Mouse (Mus musculus): ENCODE data around the gene Spint1. TPM values are rescaled to one million over a fixed set of nuclear protein-coding genes. Genes with fewer than 3 reads are reported as not detected.

The Spint1 gene
- total RNA-seq, 1 experiment from 2014 or later: 4.7 TPM

- DNase-seq: no peak
Measured at GRCm38 (mm10) chr2:119293776-119294390, 56.7 kb downstream of the Spint1 start.

DNA sequence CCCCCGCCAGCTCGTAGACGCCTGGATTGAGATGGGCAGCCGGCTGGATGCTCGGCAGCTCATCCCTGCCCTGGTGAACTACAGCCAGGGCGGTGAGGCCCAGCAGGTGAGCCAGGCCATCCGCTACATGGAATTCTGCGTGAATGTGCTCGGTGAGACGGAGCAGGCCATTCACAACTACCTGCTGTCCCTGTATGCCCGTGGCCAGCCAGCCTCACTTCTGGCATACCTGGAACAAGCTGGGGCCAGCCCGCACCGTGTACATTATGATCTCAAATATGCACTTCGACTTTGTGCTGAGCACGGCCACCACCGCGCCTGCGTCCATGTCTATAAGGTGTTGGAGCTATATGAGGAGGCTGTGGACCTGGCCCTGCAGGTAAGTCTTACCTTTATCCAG, 57.2 kb downstream of the Spint1 start:
- DNase-seq: no peak

- no peak for DNase-seq
Measured at GRCm38 (mm10) chr2:119296756-119297155, 59.6 kb downstream of the Spint1 start.

DNA sequence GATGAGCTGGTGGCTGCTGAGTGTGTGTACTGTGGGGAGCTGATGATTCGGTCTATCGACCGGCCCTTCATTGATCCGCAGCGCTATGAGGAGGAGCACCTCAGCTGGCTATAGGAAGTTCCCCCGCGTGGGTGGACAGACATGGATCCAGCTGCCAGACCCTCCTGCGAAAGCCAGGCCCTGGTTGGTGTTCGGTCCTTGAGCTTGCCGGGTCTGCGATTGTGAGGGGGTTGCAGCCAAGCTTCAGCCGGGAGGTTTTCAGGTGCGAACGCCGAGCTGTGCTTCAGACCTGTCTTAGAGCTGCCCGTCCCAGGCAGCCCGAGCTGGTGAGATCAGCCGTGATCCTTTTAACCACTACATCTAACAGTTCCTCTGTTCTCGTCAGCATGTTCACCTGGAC, 60.3 kb downstream of the Spint1 start:
- no peak for DNase-seq

GRCm38 (mm10) chr2:119298330-119298729, 61.2 kb downstream of the Spint1 start:
- DNase-seq: peak; percentile 81

- no peak for DNase-seq
Measured at GRCm38 (mm10) chr2:119298839-119299238, 61.7 kb downstream of the Spint1 start.

Other genes with a start within 250 kb of the Spint1 start
- 14.8 and 16.9 TPM in 2 replicates for gene Ccdc32, start 208.0 kb upstream of the Spint1 start, total RNA-seq (2021)
- 4.6 and 5.7 TPM in 2 replicates for gene Rpusd2, start 202.6 kb upstream of the Spint1 start, total RNA-seq (2021)
- gene Knl1, start 190.2 kb upstream of the Spint1 start, total RNA-seq (2021): 8.1 and 8.3 TPM in 2 replicates
- gene Rad51, start 124.6 kb upstream of the Spint1 start, total RNA-seq (2021): 7.8 and 8.7 TPM in 2 replicates
- 71.5 and 85.1 TPM in 2 replicates for gene Rmdn3, start 80.3 kb upstream of the Spint1 start, total RNA-seq (2021)
- 6.7 and 35.4 TPM in 2 replicates for gene Gchfr, start 69.6 kb upstream of the Spint1 start, total RNA-seq (2021)
- 0.23 and 0.26 TPM in 2 replicates for gene Gm14137, start 62.9 kb upstream of the Spint1 start, total RNA-seq (2021)
- 24.9 and 33.6 TPM in 2 replicates for gene Zfyve19, start 28.7 kb upstream of the Spint1 start, total RNA-seq (2021)
- 12.7 and 17.9 TPM in 2 replicates for gene Dnajc17, start 28.6 kb upstream of the Spint1 start, total RNA-seq (2021)
- not detected in 2 replicates for gene Ppp1r14d, start 7.5 kb upstream of the Spint1 start, total RNA-seq (2021)
- 0.41 TPM in 1 of 2 replicates, not detected in the other for gene Rhov, start 33.9 kb downstream of the Spint1 start, total RNA-seq (2021)
- gene Vps18, start 51.4 kb downstream of the Spint1 start, total RNA-seq (2021): 18.1 and 18.6 TPM in 2 replicates
- gene Dll4, start 88.4 kb downstream of the Spint1 start, total RNA-seq (2021): 13.7 and 14.4 TPM in 2 replicates
- gene Chac1, start 113.9 kb downstream of the Spint1 start, total RNA-seq (2021): 3.7 and 6.2 TPM in 2 replicates
- gene Ino80, start 240.3 kb downstream of the Spint1 start, total RNA-seq (2021): 18.6 and 18.9 TPM in 2 replicates

Data from adrenal gland, postnatal 14 days (tissue).